Mouse (Mus musculus) forebrain, embryonic 14.5 days (tissue): Measurements from ENCODE around the gene Ubap1. TPM values are rescaled to one million over a fixed set of nuclear protein-coding genes. Genes with fewer than 3 reads are reported as not detected.

Source experiments
- ATAC-seq: fragments of 200-750 bp; cut with Nextera tagmentation; 2 replicates; pipeline ENCODE4 v1.8.0; 2017; ENCODE audit warnings: mild to moderate bottlenecking, moderate library complexity
- DNase-seq: peaks from one replicate; pipeline ENCODE4 v3.0.0-alpha.2; 2015; ENCODE audit warnings: low spot score
- H3K27ac ChIP-seq: fragments of 300-500 bp; sonication (generic); 2 replicates; pipeline ENCODE4 v1.5.1; 2014; ENCODE audit warnings: low read depth, mild to moderate bottlenecking, control low read depth, low read length, moderate library complexity
- H3K27me3 ChIP-seq: fragments of 300-500 bp; sonication (generic); replicated peaks from 2 replicates; pipeline ENCODE4 v1.6.1; 2014; ENCODE audit warnings: low read length, control low read depth, mixed read lengths; ENCODE audit not compliant: control insufficient read depth, insufficient read depth
- H3K36me3 ChIP-seq: fragments of 300-500 bp; sonication (generic); 2 replicates; pipeline ENCODE4 v1.6.1; 2014; ENCODE audit warnings: low read length, control low read depth; ENCODE audit not compliant: control insufficient read depth, insufficient read depth
- H3K4me1 ChIP-seq: fragments of 300-500 bp; sonication (generic); 2 replicates; pipeline ENCODE4 v1.6.1; 2014; ENCODE audit warnings: antibody characterized with exemption, low read length, control low read depth; ENCODE audit not compliant: control insufficient read depth, insufficient read depth
- H3K4me2 ChIP-seq: fragments of 300-500 bp; sonication (generic); 2 replicates; pipeline ENCODE4 v1.6.1; 2014; ENCODE audit warnings: mild to moderate bottlenecking, control low read depth, low read length
- H3K4me3 ChIP-seq: fragments of 300-500 bp; sonication (generic); 2 replicates; pipeline ENCODE4 v1.5.1; 2014; ENCODE audit warnings: low read depth, low read length, control low read depth
- H3K9ac ChIP-seq: fragments of 300-500 bp; sonication (generic); 2 replicates; pipeline ENCODE4 v1.6.1; 2014; ENCODE audit warnings: mild to moderate bottlenecking, low read length, control low read depth, moderate library complexity
- H3K9me3 ChIP-seq: fragments of 300-500 bp; sonication (generic); replicated peaks from 2 replicates; pipeline ENCODE4 v1.6.1; 2016; ENCODE audit warnings: low read length, control low read depth, mixed read lengths; ENCODE audit not compliant: control insufficient read depth
- WGBS: fragments of 180-500 bp; shearing (Covaris S2); extraction: QIAGEN DNeasy Blood & Tissue Kit; methylation state at CpG from one replicate; pipeline ENCODE4 v1.1.7; 2014; 5-methylcytosine and 5-hydroxymethylcytosine counted together
- polyA plus RNA-seq: library from polyadenylated mRNA; unstranded; fragments of >200 nt; fragmentation: Nextera tagmentation; extraction: Ambion mirVana; gene quantifications from 2 replicates; pipeline ENCODE4 v1.2.1, GENCODE M21; 2014

The Ubap1 gene
- 59.6 and 74.9 TPM in 2 replicates for polyA plus RNA-seq

GRCm38 (mm10) chr4:41348584-41349198 is at the start of gene Ubap1:
Gene Ubap1 (plus strand): TSS chr4:41348996.
- no peaks in the 10 kb centered on the region for H3K27me3 ChIP-seq
- peak within 1 kb of the TSS; percentile 95 for H3K27ac ChIP-seq
- H3K9ac ChIP-seq: peak within 1 kb of the TSS; percentile 86
- peak within 1 kb of the TSS; percentile 83 for H3K4me3 ChIP-seq
- no peaks in the 10 kb centered on the region for H3K36me3 ChIP-seq
- peak within 1 kb of the TSS; percentile 68 for H3K4me2 ChIP-seq
- ATAC-seq: peak; percentile 97
- H3K4me1 ChIP-seq: peaks cover 8% of the 10 kb centered on the region; the same call in 1 of the 2 replicates
- under 1% methylated on average over 31 of the region's 31 CpGs for WGBS
- no peaks in the 10 kb centered on the region for H3K9me3 ChIP-seq
- peak; percentile 99 for DNase-seq

GRCm38 (mm10) chr4:41303671-41304070 is 45.1 kb upstream of the Ubap1 start:
- ATAC-seq (no peak), DNase-seq (no peak)
- Histone ChIP-seq H3K27ac (no peak overlapping the region), H3K4me1 (no peaks in the 10 kb centered on the region), H3K4me3 (no peak overlapping the region), H3K9me3 (no peaks in the 10 kb centered on the region), H3K27me3 (no peaks in the 10 kb centered on the region), H3K36me3 (peaks cover 58% of the 10 kb centered on the region), H3K4me2 (no peak overlapping the region), H3K9ac (no peak overlapping the region)
- 85% methylated on average over 7 of the region's 7 CpGs for WGBS

DNA sequence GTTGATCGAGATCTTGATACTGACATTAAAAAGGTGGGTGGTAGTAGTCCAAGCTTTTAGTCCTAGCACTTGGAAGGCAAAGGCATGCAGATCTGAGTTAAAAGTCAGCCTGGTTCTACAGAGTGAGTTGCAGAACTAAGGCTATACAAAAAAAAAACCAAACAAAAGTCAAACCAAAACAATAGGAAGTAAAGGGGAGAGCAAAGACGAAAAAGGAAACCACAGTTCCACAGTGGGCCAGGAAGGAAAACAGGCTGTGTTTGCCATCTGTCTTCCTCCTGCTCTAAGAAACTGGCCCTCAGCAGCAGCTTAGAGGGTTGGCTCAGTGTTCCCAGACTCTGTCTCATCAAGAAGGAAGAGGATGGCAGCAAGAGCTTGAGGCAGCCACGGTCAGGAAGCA is 44.5 kb upstream of the Ubap1 start:
- H3K4me2 ChIP-seq: no peak overlapping the region
- no peaks in the 10 kb centered on the region for H3K9me3 ChIP-seq
- DNase-seq: peak; percentile 37
- no peak overlapping the region for H3K4me3 ChIP-seq
- 81% methylated on average over 3 of the region's 3 CpGs for WGBS
- H3K27ac ChIP-seq: no peak overlapping the region
- H3K27me3 ChIP-seq: no peaks in the 10 kb centered on the region
- H3K9ac ChIP-seq: no peak overlapping the region
- H3K36me3 ChIP-seq: peaks cover 57% of the 10 kb centered on the region
- H3K4me1 ChIP-seq: no peaks in the 10 kb centered on the region
- ATAC-seq: no peak

- Histone ChIP-seq H3K36me3 (peaks cover 56% of the 10 kb centered on the region), H3K9ac (no peak overlapping the region), H3K27me3 (no peaks in the 10 kb centered on the region), H3K4me1 (no peaks in the 10 kb centered on the region; the same call in 1 of the 2 replicates), H3K4me3 (no peak overlapping the region), H3K4me2 (no peak overlapping the region), H3K27ac (no peak overlapping the region), H3K9me3 (no peaks in the 10 kb centered on the region)
- 86% methylated on average over 6 of the region's 6 CpGs for WGBS
- ATAC-seq: no peak
- no peak for DNase-seq
These were observed 41.4 kb upstream of the Ubap1 start for GRCm38 (mm10) chr4:41307406-41307805.

DNA sequence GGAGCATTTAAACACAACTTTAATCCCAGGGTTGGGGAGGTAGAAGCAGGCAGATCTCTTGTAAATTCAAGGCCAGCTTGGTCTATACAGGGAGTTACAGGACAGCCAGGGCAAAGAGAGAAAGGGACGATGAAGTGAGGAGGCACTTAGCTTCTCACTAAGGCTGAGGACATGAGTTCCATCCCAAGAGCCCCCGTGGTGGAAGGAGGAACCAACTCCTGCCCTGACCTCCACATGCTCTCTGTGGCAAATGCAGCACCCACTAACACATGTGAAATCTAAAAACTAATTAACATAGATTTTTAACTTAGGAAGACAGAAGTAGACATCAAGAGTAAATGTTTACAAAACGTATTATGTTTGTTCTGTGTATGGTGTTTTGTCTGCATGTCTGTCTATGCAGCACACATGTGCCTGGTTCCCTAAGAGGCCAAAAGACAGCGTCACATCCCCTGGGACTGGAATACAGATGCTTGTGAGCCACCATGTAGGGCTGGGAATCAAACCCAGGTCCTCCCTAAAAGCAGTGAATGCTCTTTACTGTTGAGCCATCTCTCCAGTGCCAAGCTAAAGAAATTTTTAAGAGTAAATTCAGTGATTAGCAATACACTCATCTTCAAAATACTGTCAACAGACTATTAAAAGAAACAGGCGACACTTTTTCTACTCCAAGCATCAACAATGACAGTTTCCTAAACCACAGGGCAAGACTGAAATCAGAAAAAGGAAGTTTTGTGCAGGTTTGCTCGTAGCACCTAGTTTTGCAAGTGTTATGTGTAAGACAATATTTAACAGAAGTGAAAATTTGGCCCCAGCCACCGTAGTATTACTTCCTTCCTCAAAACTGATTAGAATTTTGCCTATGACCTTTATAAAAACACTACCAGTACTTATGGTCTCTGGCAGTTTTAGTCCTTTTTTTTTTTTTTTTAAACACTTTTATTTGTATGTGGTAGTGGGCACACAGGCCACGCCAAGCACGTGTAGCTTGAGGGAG is 37.9 kb upstream of the Ubap1 start:
- Histone ChIP-seq H3K4me2 (no peak overlapping the region), H3K9ac (no peak overlapping the region), H3K4me1 (peaks cover 11% of the 10 kb centered on the region), H3K9me3 (no peaks in the 10 kb centered on the region), H3K27ac (no peak overlapping the region), H3K4me3 (no peak overlapping the region), H3K36me3 (peaks cover 48% of the 10 kb centered on the region), H3K27me3 (no peaks in the 10 kb centered on the region)
- DNase-seq: no peak
- no peak for ATAC-seq
- WGBS: 93% methylated on average over 9 of the region's 9 CpGs

GRCm38 (mm10) chr4:41313722-41314121 is 35.1 kb upstream of the Ubap1 start:
- peak overlapping the region; percentile 97 for H3K4me3 ChIP-seq
- H3K27me3 ChIP-seq: no peaks in the 10 kb centered on the region
- H3K36me3 ChIP-seq: peaks cover 39% of the 10 kb centered on the region
- H3K4me2 ChIP-seq: peak overlapping the region; percentile 92
- H3K27ac ChIP-seq: peak overlapping the region; percentile 86; the same call in 1 of the 2 replicates
- peaks cover 11% of the 10 kb centered on the region for H3K4me1 ChIP-seq
- no peaks in the 10 kb centered on the region for H3K9me3 ChIP-seq
- ATAC-seq (no peak), DNase-seq (no peak)
- H3K9ac ChIP-seq: peak overlapping the region; percentile 98
- WGBS: 17% methylated on average over 14 of the region's 14 CpGs

GRCm38 (mm10) chr4:41314141-41315129 is 34.4 kb upstream of the Ubap1 start, which contains the start of gene Dcaf12:
Gene Dcaf12 (minus strand): TSS chr4:41314889.
- under 1% methylated on average over 70 of the region's 70 CpGs for WGBS
- peaks cover 11% of the 10 kb centered on the region for H3K4me1 ChIP-seq
- H3K4me3 ChIP-seq: peak within 1 kb of the TSS; percentile 97
- peak within 1 kb of the TSS; percentile 86 for H3K27ac ChIP-seq
- H3K36me3 ChIP-seq: peaks cover 34% of the 10 kb centered on the region
- peak; percentile 97 for DNase-seq
- H3K27me3 ChIP-seq: no peaks in the 10 kb centered on the region
- peak within 1 kb of the TSS; percentile 98 for H3K9ac ChIP-seq
- H3K9me3 ChIP-seq: no peaks in the 10 kb centered on the region
- H3K4me2 ChIP-seq: peak within 1 kb of the TSS; percentile 92
- ATAC-seq: peak; percentile 98

DNA sequence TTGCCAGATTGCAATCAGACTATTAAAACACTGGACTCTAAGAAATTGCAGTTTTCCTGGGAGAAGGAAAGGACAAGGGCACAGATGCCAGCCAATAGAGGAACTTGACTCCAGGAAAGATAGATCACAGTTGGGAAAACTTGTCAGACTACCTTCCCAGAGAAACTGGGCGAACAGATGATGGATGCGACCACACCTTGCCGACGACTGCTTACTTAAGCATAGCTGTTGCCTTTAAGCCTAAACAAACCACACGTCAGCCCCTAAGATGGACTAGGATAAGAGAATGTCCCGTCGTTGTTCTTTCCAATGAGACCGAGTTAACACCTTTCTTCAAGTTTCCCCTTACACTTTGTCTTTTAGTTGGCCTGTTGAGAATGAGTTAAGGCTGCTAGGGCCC is 33.6 kb upstream of the Ubap1 start:
- no peak for ATAC-seq

More for the DNA sequence above, 33.6 kb upstream of the Ubap1 start:
- Histone ChIP-seq H3K4me2 (peak overlapping the region; percentile 92), H3K4me1 (peaks cover 11% of the 10 kb centered on the region), H3K36me3 (peaks cover 26% of the 10 kb centered on the region), H3K4me3 (peak overlapping the region; percentile 97), H3K9ac (peak overlapping the region; percentile 98), H3K9me3 (no peaks in the 10 kb centered on the region), H3K27me3 (no peaks in the 10 kb centered on the region), H3K27ac (peak overlapping the region; percentile 70)
- DNase-seq: no peak
- WGBS: 65% methylated on average over 8 of the region's 8 CpGs
